Mouse (Mus musculus) brain, embryonic 14.5 days (tissue): Measurements from ENCODE around the gene Slc12a4.

ENCODE experiments used
- CTCF ChIP-seq: fragments of 200-500 bp; IDR thresholded peaks from 2 replicates; pipeline ENCODE4 v1.5.1; 2012; ENCODE audit warnings: inconsistent platforms, mild to moderate bottlenecking, moderate library complexity, borderline replicate concordance; ENCODE audit not compliant: insufficient read depth, insufficient read length; ENCODE audit errors: extremely low read depth
- POLR2A ChIP-seq: fragments of 200-500 bp; IDR thresholded peaks from 2 replicates; pipeline ENCODE4 v1.6.1; 2012; ENCODE audit warnings: mild to moderate bottlenecking, inconsistent platforms, borderline replicate concordance; ENCODE audit not compliant: poor library complexity, insufficient read depth, insufficient read length, severe bottlenecking; ENCODE audit errors: extremely low read depth

DNA sequence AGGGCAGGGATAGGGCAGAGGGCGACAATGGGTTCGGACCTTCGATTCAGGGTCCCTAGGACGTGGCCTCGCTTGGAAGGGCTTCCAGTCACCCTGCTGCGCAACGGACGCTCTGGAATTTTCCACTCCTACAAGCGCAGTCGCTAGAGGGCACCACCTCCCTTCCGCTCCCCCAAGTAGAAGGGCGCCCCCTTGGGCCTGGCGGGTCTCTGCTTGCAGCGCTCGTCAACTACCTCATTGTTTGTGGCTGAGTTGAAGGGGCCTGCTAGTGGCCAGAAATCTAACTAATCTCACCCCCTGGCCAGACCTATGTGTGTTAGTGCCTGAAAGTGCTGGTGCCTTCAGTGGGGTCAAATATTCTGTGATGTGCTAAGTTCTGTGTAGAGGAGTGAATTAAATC is 13.4 kb upstream of the Slc12a4 start, which contains the start of gene Dpep3:
- no peak for TF ChIP-seq CTCF
- no peak for TF ChIP-seq POLR2A
